In genomic region chr14:99387581-99387980, GRCm38 (mm10) we compare ENCODE assay signal across 25 mouse cellular contexts.
"Had no signal": no experiment of that assay in that cellular context is flagged by ENCODE, and none has a peak within 500 bp of the region (broad histone marks: within the 10 kb centered on the region; RNA-seq: fewer than 3 reads in every experiment).

No protein-coding gene starts in this region.

- H3K4me1 ChIP-seq: heart, embryonic 13.5 days; heart, embryonic 15.5 days; hindbrain, embryonic 13.5 days; hindbrain, embryonic 15.5 days; limb, embryonic 10.5 days; limb, embryonic 12.5 days had no signal

- DNase-seq: gastrocnemius, adult 2 months; gastrocnemius, postnatal 10 days; gastrocnemius, postnatal 25 days; heart, adult 2 months; heart, postnatal 14 days; heart, postnatal 36 days; kidney, adult 18-20 months; kidney, adult 8-10 months; kidney, postnatal 10 days; kidney, postnatal 25 days; kidney, postnatal 4 days; liver had no signal

- H3K36me3 ChIP-seq: heart, embryonic 13.5 days; heart, embryonic 15.5 days; hindbrain, embryonic 13.5 days; hindbrain, embryonic 15.5 days; limb, embryonic 10.5 days; limb, embryonic 12.5 days had no signal

- ATAC-seq: hindbrain, postnatal 0 days; intestine, postnatal 0 days had no signal

- H3K9me3 ChIP-seq: heart, embryonic 13.5 days; heart, embryonic 15.5 days; hindbrain, embryonic 13.5 days; hindbrain, embryonic 15.5 days; limb, embryonic 10.5 days; limb, embryonic 12.5 days had no signal

- H3K9ac ChIP-seq: heart, embryonic 13.5 days; heart, embryonic 15.5 days; hindbrain, embryonic 13.5 days; hindbrain, embryonic 15.5 days; limb, embryonic 12.5 days; liver, embryonic 14.5 days had no signal

- H3K27ac ChIP-seq: gastrocnemius, adult 2 months; heart, adult 2 months; heart, embryonic 13.5 days; heart, embryonic 15.5 days; hindbrain, embryonic 13.5 days; hindbrain, embryonic 15.5 days; hindbrain, postnatal 0 days; layer of hippocampus, adult 2 months; left cerebral cortex, adult 2 months; limb, embryonic 10.5 days; limb, embryonic 12.5 days; liver, embryonic 14.5 days had no signal

- H3K4me2 ChIP-seq: heart, embryonic 11.5 days; heart, embryonic 13.5 days; heart, embryonic 15.5 days; hindbrain, embryonic 13.5 days; hindbrain, embryonic 15.5 days; limb, embryonic 12.5 days; liver, embryonic 11.5 days had no signal

- H3K4me3 ChIP-seq: gastrocnemius, adult 2 months; heart, adult 2 months; heart, embryonic 13.5 days; heart, embryonic 15.5 days; hindbrain, embryonic 13.5 days; hindbrain, embryonic 15.5 days; layer of hippocampus, adult 2 months; left cerebral cortex, adult 2 months; limb, embryonic 10.5 days; limb, embryonic 12.5 days had no signal

- H3K27me3 ChIP-seq: heart, embryonic 13.5 days; heart, embryonic 15.5 days; hindbrain, embryonic 13.5 days; hindbrain, embryonic 15.5 days; limb, embryonic 12.5 days had no signal
